Mouse (Mus musculus) spleen, adult 12 weeks (tissue): ENCODE measurements around the gene Eef2k.
A peak's percentile ranks its signal among the peaks of the same experiment; 100 is the strongest.

ENCODE experiments used
- DNase-seq: peaks from one replicate; pipeline ENCODE4 v3.0.0; 2022; ENCODE audit warnings: low spot score

Eef2k gene

DNA sequence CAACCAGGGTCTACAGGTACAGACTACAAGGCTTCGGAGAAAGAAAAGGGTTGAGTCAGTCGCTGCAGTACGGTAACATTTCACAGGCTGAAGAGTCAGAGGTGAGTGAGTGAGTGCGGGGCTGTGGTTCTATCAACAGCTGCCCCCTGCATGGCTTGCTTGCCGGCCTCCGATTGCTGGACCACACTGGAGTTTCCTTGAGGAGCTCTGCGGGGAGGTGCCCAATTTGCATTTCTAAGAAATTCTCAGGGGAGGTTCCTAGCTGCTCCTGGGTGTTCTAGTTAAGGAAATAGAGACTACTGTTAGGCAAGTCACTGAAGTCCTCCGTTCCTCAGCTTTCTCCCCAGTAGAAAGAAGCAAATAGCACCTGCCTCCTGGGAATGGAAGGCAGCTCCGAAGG is 2.1 kb downstream of the Eef2k start:
- no peak for DNase-seq

DNA sequence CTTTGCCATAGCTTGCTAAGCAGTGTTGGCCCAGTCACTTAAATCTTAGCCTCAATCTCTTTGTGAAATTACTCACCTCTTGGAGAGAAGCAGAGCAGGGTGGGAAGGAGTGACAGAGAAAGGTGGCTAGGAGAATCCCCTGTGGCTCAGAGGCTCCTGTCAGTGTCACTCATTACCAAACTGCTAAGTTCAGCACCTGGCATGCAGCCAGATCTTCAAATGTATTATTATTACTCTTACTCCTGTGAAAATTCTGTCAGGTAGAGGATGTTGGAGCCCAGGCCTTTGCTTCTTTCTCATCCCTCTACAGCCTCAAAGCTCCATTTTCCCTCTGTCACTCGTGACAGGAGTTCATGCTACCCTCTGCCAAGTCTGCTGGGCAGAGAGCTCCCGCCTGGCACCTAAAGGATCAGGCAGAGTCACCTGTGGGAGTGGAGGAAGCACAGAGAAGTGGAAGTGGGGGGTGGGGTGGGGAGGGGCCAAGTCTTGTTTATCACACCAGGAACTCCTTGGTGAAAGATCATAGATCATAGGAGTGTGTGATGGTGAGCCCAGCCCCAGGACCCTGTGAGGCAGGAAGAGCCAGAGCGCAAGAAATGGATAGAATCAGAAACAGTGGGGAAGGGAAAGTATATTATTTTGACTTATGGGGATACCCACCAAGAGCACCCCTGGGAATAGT is 6.3 kb downstream of the Eef2k start:
- no peak for DNase-seq

DNA sequence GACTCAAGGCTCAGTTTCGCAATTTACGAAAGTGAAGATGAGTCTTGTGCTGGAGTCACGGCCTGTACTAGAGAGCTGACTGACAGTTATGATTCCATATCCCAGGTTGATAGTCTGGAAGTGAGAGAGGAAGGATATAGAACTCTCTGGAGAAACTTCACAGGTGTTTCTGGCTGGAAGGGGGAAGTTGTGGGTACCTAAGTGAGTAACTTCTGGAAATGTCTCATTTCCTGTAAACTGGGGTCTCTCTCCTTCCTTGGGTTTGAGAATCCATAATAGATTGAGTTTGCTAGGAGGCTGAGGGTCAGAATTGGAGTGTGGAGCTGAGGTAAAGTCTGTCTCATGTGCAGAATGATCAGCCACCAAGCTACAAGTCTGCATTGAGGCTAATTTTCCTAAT is 7.5 kb downstream of the Eef2k start:
- no peak for DNase-seq

DNA sequence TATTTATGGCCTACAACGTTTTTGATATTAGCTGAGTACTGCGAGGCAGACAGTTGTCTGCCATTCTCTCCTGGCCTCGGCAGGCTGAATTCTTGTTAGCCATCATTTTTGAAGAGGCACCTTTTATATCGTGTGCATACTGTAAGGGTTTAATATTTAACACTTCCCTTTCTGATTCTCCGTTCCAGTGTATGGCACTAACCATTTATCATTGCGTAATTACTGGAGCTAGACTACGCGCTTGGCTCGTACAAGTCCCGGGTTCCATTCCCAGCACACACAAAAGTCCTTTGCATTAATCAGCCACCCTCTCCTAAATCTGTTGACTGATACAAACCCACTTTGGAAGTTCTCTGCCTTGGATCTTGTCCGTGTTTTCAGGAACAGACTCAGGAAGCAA is 17.2 kb downstream of the Eef2k start:
- no peak for DNase-seq

DNA sequence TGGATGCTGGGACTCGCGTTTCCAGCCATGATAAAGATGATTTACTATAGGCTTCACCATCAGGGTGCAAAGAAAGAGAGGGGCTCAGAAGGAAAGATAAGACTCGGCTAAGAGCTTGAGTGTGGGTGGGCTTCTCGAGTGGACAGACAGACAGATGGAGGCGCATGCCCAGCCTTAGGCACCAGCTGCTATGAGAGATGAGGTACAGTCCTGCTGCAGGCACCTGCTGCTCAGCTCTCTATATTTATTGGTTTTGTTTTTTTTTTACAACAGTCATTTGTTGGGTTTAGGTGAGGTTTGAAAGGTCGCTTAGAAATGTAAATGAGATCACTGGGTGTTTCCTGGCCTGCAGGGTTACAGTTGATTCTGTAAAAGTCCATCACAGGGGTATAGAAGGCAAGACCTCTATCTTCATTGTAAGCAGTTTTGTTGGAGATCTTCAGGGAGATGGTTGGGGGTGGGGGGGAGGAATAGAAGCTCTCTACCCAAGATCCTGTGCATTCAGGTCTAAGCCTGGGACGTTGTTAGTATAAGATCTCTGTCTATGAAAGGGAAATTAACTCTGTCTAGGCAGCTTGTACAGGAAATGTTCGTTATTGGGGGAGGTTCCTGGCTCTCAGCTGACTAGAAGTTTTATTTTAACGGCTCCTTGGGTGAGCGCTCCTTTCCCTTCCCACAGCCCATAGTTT is 18.3 kb downstream of the Eef2k start:
- DNase-seq, result no peak

DNA sequence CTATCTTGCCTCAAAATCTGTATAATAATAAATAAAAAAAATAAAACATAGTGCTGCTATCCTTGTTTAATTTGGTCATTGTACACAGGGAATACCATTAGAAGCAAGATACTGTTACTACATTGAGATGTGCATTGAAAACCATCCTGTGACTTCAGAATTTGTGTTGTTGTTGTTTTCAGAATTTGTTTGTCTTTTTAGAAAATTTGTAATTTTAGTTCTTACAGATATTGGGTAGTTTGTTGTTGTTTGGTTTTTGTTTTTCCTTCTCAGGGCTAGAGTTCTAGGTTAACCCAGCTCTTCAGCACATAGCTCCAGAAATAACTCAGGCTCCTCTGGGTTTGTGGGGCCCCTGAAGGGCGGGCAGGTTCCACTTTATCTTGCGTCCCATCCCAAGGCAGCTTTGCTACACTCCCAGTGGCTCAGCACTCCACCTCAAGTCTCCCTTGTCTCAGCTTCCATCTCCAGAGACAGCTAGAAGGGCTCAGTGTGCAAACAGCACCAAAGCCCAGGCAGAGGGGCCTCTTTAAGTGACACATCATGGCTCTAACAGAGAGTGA is 18.9 kb downstream of the Eef2k start:
- DNase-seq, result peak; percentile 42

DNA sequence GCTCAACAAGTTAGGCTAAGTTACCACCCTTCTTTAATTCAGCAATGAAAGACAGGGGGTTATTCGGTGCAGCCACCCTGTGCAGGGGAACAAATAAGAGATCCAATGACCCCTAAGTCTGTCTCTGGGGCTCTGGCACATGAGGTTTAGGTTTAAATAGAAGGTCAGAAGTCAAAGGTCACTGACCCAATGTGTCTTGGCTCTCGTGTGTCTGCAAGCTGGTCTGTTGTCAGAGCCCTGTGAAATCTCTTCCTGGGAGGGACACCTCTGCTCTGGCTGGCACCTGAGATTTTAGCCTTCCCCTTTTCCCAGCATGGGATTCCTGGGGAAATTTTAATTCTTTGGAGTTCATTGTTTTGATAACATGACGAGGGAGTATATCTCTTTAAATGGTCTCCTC is 19.6 kb downstream of the Eef2k start:
- no peak for DNase-seq

DNA sequence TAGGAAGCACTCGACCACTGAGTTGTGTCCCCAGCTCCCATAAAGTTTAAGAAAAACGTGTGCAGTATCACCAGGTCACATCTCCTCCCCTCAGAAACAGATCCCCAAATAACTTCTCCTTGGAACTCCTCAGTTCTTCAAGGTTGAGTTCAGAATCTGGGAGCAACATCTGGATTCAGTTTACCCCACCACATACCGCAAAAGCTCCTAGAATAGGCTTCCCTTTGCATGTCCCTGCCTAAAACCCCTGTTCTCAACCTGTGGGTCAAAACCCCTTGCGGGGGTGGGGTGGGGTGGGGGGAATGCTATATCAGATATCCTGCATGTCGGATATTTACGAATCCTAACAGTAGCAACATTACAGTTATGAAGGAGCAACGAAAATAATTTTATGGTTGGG is 20.0 kb downstream of the Eef2k start:
- no peak for DNase-seq

DNA sequence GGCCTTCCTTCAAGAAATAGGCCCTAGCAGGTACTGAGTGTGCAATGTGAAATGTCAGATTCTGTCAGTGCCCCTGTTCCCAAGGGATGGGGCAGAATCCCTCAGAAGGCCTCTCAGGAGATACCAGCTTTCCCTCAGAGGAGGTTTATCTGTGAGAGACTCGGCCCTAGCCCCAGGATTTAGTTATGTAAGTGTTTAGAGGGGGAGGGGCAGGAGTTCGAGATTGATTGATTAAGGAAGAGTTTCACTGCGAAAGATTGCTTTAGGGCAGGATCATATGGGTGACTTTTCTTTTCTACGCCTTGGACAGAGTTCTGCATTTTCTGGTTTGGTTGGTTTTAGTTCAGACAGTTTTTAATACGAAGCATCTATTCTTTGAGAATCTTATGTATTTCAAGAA is 20.8 kb downstream of the Eef2k start:
- no peak for DNase-seq

DNA sequence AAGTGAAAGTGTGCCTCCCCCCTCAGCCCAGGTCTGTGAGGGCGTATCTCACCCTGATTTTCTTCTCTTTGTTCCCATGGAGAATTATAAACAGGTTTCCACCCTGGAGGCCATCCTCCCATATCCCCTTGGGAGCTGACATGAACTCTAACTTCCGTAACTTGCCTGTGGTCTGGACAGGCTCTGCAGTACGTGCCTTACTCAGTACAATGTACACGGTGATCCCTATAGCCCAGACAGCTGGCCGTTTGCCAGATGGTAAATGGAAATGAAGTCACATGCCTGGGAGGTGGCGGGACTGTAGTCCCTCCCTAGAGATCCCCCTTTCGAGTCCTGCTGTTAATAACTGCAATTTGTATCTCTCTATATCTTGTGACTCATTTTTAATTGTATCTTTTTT is 22.5 kb downstream of the Eef2k start:
- peak; percentile 63 for DNase-seq

DNA sequence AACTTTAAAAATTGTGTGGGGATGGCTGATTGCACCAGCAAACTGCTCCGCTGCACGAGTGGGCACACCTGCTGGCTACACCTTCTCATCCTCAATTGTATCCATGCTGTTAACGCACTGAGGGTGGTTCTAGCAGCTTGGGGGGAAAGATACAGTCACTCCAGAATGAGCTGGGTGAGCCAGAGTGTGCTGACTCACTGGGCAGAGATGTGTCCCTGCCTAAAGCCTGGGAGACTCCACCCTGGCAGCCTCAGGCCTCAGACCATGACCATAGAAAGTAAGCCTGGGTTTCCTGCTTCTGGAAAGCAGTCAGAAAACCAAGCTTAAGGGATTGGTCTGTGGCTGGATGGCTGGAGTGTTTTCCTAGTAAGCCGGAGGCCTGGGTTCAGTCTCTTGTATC is 23.2 kb downstream of the Eef2k start:
- peak; percentile 58 for DNase-seq

DNA sequence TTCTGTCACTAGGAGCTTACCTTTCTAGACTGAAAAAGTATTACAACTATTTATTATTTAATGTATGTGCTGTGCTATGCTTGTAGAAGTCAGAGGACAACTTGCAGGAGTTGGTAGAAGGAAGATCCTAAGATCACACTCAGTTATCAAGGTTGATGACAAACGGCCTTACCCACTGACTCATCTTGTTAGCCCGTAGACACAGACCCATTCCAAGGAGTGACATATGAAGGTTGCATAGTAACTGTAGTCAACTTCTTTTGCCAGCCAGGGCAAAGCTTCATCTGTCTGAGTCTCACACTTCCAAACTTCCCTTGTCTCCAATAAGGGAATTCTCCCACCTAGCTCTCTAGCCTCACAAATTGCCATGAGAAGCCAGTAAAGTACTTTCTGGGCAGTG is 24.1 kb downstream of the Eef2k start:
- no peak for DNase-seq

DNA sequence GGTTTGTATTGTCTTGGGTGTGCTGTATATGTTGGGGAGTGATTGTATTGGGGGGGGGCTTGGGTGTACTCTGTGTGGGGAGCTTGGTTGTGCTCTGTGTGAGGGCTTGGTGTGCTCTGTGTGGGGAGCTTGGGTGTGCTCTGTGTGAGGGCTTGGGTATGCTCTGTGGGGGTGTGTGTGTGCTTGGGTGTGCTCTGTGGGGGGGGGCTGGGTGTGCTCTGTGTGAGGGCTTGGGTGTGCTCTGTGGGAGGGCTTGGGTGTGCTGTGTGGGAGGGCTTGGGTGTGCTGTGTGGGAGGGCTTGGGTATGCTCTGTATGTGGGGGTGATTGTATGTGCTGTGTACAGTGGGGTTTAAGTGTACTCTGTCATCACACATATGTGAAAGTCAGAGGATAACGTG is 25.1 kb downstream of the Eef2k start:
- no peak for DNase-seq

DNA sequence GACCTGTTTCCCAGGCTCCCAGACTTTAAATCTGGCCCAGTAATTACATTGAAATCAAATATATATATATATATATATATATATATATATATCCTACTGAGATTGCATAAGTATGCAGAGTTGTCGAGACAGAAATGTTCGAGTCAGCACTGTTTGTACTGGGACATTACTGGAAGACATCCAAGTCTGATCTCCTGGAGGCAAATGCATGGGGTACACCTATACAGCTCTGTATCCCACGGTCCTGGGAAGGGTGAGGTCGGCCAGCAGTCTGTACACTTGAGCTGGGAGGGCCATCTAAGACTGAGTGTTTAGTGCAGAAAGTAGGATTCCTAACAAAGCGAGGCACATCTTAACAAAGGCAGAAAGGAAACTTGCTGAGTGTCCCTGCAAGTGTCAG is 27.3 kb downstream of the Eef2k start:
- DNase-seq, result no peak

DNA sequence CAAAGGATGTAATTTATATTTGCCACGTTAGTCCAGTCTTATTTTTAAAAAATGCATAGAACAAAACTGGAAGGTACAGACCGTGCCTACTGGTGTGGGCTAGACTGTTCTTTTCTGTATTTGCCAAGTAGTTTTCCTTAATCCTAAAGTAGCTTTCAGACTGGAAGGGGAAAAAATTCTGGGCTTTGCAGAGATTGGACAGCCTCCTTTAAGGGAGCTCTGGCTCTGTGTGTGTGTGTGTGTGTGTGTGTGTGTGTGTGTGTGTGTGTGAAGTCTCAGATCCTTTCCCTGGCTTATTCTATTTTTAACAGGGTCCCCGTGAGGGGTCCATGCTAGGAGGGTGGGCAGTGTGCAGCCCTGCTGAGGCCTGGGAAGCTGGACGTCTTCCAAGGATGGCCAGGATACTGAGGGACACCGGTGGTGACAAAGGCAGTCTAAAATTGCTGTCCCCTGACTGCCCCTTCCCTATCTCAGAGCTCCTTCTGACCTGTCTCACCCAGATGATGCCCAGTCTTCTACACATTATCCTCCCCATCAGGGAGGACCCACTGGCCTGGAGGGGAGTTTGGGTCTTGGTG is 27.9 kb downstream of the Eef2k start:
- no peak for DNase-seq

DNA sequence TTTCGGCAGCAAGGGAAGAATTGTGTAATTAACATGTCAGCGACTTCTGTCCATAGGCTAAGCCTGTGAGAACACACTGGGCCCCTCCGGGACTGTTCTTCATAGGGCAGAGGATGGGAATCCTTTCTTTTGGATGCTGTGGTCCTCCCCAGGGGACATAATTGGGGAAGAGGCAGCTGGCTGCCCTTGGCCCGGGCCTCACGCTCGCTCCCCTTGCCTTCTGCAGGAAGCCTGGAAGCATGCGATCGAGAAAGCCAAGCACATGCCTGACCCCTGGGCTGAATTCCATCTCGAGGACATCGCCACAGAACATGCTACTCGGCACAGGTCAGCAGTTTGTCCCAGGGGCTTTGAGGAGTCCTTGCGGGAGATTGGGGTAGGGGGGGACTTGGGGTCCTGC is 30.5 kb downstream of the Eef2k start:
- no peak for DNase-seq

DNA sequence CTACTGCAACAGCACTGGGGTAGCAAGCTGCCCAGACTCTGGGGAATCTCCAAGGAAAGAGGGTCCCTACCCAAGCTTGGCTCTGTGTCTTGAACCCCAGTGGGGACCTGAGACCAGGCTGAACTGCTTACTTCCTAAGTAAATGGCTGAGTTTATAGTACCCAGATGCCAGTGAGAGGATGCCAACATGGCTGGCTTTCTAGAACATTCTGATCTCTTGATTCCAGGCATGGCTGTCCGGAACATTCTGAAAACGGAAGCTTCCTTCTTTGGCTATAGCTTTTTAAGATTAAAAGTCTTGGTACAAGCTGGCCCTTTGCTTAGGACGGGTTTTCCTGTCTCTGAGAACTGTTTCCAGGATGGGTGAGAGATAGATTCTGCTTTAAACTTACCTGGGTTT is 31.4 kb downstream of the Eef2k start:
- DNase-seq, result no peak

DNA sequence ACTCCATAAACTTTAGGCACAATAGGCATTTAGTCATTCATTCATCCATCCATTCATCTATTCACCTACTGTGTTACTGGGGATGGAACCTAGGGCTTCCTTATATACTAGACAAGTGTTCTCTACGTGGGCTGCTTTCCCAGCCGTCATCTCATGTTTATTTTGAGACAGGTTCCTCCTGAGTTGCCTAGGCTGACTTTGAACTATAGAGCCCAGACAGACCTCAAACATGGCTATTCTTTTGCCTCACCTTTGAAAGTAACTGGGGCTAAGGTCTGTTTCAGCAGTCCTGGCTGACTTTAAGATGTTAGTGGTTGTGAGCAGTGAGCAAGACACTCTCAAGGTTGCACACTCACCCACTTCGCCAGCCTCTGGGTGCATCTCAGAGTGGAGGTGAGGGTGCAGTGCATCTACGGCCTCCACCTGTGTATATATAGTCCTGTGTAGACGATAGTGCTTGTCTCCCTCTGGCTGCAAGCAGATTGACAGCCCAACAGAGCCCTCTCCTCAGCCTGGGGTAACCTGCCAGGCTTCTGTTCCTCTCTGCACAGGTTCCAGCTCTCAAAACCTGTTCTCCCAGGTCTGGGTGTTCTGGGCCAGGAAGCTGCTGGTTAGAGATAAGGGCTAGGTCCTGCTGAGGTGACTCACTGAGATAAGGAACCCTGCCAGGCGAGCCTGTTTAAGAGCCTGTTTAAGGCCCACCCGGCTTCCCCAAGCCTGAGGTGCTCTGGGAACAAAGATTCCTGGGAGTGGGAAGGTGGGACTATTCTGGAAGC is 32.3 kb downstream of the Eef2k start:
- peak; percentile 62 for DNase-seq

DNA sequence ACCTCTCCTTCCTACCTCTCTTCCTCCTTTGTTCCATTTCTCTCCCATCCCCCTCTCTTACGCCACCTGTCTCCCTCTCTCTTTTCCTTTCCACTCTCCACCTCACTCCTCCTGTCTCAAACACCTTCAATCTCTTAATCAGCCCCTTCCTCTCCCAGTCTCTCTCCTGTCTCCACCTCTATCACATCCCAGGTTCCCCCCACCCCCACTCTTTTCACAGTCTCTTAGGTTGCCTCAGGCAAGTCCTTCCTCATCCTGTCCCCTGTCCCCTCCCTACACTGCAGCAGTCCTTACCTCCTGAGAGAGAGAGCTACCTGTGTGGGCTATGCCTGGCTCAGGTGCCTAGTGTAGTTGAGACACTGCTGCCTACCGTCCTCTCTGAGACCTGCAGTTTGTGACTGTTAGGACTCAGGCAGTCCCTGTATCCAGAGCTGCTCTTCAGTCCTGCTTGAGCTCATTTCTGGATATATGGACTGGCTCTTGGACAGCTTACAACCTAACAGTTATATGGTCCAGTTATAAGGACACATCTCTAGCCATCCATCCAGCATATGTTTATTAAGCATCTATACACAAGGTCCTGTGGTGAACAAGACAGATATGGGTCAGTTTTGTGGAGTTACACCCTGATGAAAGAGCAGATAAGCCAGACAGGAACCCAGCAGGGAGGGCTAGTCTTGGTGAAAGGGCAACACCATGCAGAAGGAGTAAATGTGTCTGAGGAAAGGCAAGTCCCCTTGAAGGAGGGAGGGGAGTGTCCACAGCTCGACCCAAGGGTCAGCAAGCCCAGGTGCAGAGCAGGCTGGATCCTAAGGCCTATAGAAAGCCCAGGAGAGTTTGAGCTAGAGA is 33.1 kb downstream of the Eef2k start:
- no peak for DNase-seq

DNA sequence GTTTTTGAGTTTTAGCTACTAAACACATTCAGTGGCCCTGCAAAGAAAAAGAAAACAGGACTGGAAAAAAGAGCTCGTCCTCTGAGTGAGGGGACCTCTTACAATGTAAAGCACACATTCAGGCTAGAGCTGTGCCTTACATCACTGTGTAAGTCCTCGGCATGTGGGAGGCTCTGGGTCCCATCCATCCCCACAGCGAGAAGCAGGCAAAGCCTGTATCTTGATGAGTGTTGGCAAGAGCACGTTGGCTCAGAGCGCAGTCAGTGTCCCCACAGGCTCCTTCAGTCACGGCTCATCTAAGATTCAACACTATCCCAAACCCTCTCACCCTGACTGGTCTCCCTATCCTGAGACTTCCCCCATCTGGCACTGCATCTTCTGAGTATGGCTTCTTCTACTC is 35.6 kb downstream of the Eef2k start:
- DNase-seq, result no peak

DNA sequence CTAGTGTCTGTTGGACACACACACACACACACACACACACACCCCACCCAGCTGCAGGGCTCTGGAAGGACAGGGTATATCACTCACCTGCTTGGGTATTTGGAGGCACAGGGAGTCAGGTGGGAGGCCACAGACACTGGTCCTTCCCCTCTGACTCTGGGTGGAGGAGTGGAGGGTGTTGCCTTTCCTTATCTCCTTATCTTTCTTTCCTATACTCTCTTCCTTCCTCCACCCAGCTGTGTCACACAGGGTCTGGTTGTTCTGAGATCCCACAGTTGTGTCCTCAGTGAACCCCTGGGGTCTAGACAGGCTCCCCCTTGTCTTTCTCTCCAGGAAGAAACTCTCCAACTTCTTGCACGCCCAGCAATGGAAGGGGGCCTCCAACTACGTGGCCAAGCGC is 37.3 kb downstream of the Eef2k start:
- DNase-seq, result peak; percentile 27

DNA sequence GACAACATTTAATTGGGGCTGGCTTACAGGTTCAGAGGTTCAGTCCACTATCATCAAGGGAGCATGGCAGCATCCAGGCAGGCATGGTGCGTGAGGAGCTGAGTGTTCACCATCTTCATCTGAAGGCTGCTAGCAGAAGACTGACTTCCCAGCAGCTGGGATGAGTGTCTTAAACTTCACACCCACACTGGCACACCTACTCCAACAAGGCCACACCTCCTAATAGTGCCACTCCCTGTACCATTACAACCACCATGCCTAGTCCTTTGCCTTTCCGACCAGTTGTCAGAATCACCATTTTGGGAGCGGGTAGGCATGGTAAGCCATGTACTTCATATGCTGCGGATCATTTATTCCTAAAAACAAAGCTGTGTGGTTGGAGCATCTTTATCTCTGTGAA is 38.1 kb downstream of the Eef2k start:
- no peak for DNase-seq
